Mouse (Mus musculus) left cerebral cortex, postnatal 4 days (tissue): ENCODE results near the gene Nacad. TPM values are rescaled to one million over a fixed set of nuclear protein-coding genes. Genes with fewer than 3 reads are reported as not detected.

ENCODE experiments used
- total RNA-seq, 2 experiments: library from RNA; stranded (reverse); gene quantifications; 2 replicates each; pipeline ENCODE4 v1.2.3; 2021

The Nacad gene
- total RNA-seq, 2 experiments from 2014 or later = 94.4 to 99.0 TPM

Other genes starting within 250 kb of the Nacad start
- gene Zmiz2, start 217.0 kb downstream of the Nacad start, total RNA-seq = 100 to 1,000 TPM; 233 to 249 TPM
- gene Ppia, start 190.6 kb downstream of the Nacad start, total RNA-seq = 1,000 to 10,000 TPM; 2,159 to 2,195 TPM
- 10 to 100 TPM; 35.4 to 44.5 TPM for gene H2afv, start 161.6 kb downstream of the Nacad start, total RNA-seq
- gene Purb, start 130.1 kb downstream of the Nacad start, total RNA-seq = 10 to 100 TPM; 88.1 to 89.5 TPM
- gene Myo1g, start 85.1 kb downstream of the Nacad start, total RNA-seq = under 1 TPM; 0.46 to 0.74 TPM
- gene Ccm2, start 59.2 kb downstream of the Nacad start, total RNA-seq = 10 to 100 TPM; 55.6 to 58.9 TPM
- 10 to 100 TPM; 50.5 to 52.2 TPM for gene Tbrg4, start 20.0 kb upstream of the Nacad start, total RNA-seq
- not detected for gene Wap, start 32.6 kb upstream of the Nacad start, total RNA-seq
- gene Ramp3, start 52.5 kb upstream of the Nacad start, total RNA-seq = 10 to 100 TPM; 16.6 to 20.8 TPM
- not detected for gene Gm11983, start 231.6 kb upstream of the Nacad start, total RNA-seq